Mouse (Mus musculus) lung, adult 2 months (tissue): ENCODE results near the gene Rbm48.

ENCODE experiments used
- CTCF ChIP-seq: fragments of 200-500 bp; IDR thresholded peaks from 2 replicates; pipeline ENCODE4 v1.5.1; 2011; ENCODE audit warnings: mild to moderate bottlenecking, low read length, control low read depth; ENCODE audit not compliant: insufficient read depth
- POLR2A ChIP-seq: fragments of 200-500 bp; IDR thresholded peaks from 2 replicates; pipeline ENCODE4 v1.6.1; 2011; ENCODE audit warnings: low read depth, mild to moderate bottlenecking, control low read depth, low read length, borderline replicate concordance; ENCODE audit errors: extremely low read depth

DNA sequence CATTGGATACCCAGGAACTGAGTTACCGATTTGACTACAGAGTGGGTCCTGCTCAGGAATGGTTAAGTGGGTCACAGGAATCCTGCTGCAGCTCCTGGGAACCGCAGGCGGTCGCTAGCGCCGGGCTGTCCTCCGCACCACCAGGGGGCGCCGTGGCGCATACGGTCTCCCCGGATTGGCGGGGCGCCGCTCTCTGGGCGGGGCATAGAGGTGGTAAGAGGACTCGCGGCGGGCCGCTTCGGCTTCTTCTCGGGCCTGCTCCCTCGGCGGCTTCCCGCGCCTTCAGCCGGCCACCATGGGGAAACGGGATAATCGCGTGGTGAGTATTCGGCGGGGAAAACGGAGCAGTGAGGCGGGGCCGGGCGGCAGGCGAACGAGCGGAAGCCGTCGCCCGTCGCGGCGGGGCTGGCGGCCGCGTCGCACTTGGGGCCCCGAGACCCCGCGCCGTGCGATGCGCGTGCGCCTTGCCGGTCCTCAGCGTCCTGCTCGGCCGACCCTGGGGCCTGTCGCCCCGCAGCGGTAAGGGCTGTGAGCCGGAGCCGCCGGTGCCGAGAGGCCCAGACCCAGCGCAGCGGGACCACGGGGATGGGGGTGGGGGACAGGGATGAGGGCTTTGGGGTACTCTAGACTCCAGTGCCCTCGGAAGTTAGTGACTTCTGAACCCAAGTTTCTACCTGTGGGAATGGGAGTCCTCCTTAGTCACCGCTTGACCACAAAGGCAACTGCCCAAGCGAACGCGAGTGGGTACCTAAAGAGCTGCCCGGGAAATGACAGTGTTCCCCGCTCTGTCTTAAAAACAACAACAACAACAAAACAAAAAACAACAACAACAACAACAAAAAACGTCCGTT is 52.5 kb downstream of the Rbm48 start, which contains the start of gene Fam133b:
- TF ChIP-seq CTCF (peak; percentile 57), POLR2A (peak; percentile 56; the same call in 1 of the 2 replicates)
